Mouse (Mus musculus) limb, embryonic 14.5 days (tissue): ENCODE data around the gene Gm21981. TPM values are rescaled to one million over a fixed set of nuclear protein-coding genes. Genes with fewer than 3 reads are reported as not detected.

Experiments
- ATAC-seq: fragments of 200-750 bp; cut with Nextera tagmentation; 2 replicates; pipeline ENCODE4 v1.8.0; 2017; ENCODE audit warnings: low read depth, moderate number of reproducible peaks, moderate TSS enrichment; ENCODE audit not compliant: low FRiP score
- DNase-seq: peaks from one replicate; pipeline ENCODE4 v3.0.0-alpha.2; 2015; ENCODE audit warnings: low spot score
- H3K27ac ChIP-seq: fragments of 300-500 bp; sonication (generic); replicated peaks from 2 replicates; pipeline ENCODE4 v1.5.1; 2014; ENCODE audit warnings: low read depth, mild to moderate bottlenecking, low read length, moderate library complexity, mixed read lengths
- H3K27me3 ChIP-seq: fragments of 300-500 bp; sonication (generic); 2 replicates; pipeline ENCODE4 v1.6.1; 2014; ENCODE audit warnings: low read length, mixed read lengths; ENCODE audit not compliant: control insufficient read depth, insufficient read depth
- H3K36me3 ChIP-seq: fragments of 300-500 bp; sonication (generic); 2 replicates; pipeline ENCODE4 v1.6.1; 2014; ENCODE audit warnings: mild to moderate bottlenecking, low read length, moderate library complexity, mixed read lengths; ENCODE audit not compliant: control insufficient read depth, insufficient read depth
- H3K4me1 ChIP-seq: fragments of 300-500 bp; sonication (generic); 2 replicates; pipeline ENCODE4 v1.6.1; 2014; ENCODE audit warnings: antibody characterized with exemption, low read length, mixed read lengths; ENCODE audit not compliant: control insufficient read depth, insufficient read depth
- H3K4me2 ChIP-seq: fragments of 300-500 bp; sonication (generic); replicated peaks from 2 replicates; pipeline ENCODE4 v1.6.1; 2014; ENCODE audit warnings: low read depth, mild to moderate bottlenecking, low read length, moderate library complexity; ENCODE audit not compliant: severe bottlenecking
- H3K4me3 ChIP-seq: fragments of 300-500 bp; sonication (generic); replicated peaks from 2 replicates; pipeline ENCODE4 v1.5.1; 2014; ENCODE audit warnings: low read length
- H3K9ac ChIP-seq: fragments of 300-500 bp; sonication (generic); 2 replicates; pipeline ENCODE4 v1.6.1; 2014; ENCODE audit warnings: mild to moderate bottlenecking, low read depth, low read length, moderate library complexity; ENCODE audit not compliant: severe bottlenecking
- H3K9me3 ChIP-seq: fragments of 300-500 bp; sonication (generic); 2 replicates; pipeline ENCODE4 v1.6.1; 2016; ENCODE audit warnings: low read length; ENCODE audit not compliant: control insufficient read depth
- POLR2A ChIP-seq: fragments of 200-500 bp; IDR thresholded peaks from 2 replicates; pipeline ENCODE4 v1.8.0; 2012; ENCODE audit warnings: inconsistent platforms, mild to moderate bottlenecking, moderate library complexity, borderline replicate concordance; ENCODE audit not compliant: insufficient read depth, insufficient read length; ENCODE audit errors: extremely low read depth
- WGBS: fragments of 180-500 bp; shearing (Covaris S2); extraction: QIAGEN DNeasy Blood & Tissue Kit; methylation state at CpG from one replicate; pipeline ENCODE4 v1.1.7; 2014; 5-methylcytosine and 5-hydroxymethylcytosine counted together
- polyA plus RNA-seq, 2 experiments: library from polyadenylated mRNA; depleted of rRNA in 1 of 2; stranded (reverse) in 1 of 2; unstranded in 1 of 2; fragments of >200 nt; fragmentation: Nextera tagmentation in 1 of 2; extraction: Ambion mirVana in 1 of 2; gene quantifications; 2 replicates each; pipeline versions ENCODE4 v1.2.1 to v1.2.3; 2012 to 2014

Gene Gm21981
- polyA plus RNA-seq, 2 experiments = 1.7 to 3.0 TPM

GRCm38 (mm10) chr17:47687409-47688343, 6.6 kb downstream of the Gm21981 start:
- under 1% methylated on average over 62 of the region's 70 CpGs for whole genome bisulfite sequencing
- H3K4me3 ChIP-seq = peak overlapping the region; percentile 78
- peak overlapping the region; percentile 75 for H3K9ac ChIP-seq
- TF ChIP-seq POLR2A = peak; percentile 55; the same call in 1 of the 2 replicates
- H3K4me1 ChIP-seq = peaks cover 11% of the 10 kb centered on the region
- peak overlapping the region; percentile 67 for H3K27ac ChIP-seq
- peak overlapping the region; percentile 97 for H3K4me2 ChIP-seq
- H3K9me3 ChIP-seq = no peaks in the 10 kb centered on the region
- ATAC-seq = peak; percentile 91
- peaks cover 33% of the 10 kb centered on the region for H3K36me3 ChIP-seq
- DNase-seq = peak; percentile 97
- no peaks in the 10 kb centered on the region for H3K27me3 ChIP-seq

GRCm38 (mm10) chr17:47682836-47683235, 11.4 kb downstream of the Gm21981 start:
- ATAC-seq (no peak), DNase-seq (no peak)
- TF ChIP-seq POLR2A = no peak
- Histone ChIP-seq H3K4me2 (no peak overlapping the region), H3K4me1 (peaks cover 7% of the 10 kb centered on the region), H3K36me3 (peaks cover 77% of the 10 kb centered on the region), H3K27me3 (no peaks in the 10 kb centered on the region), H3K4me3 (no peak overlapping the region), H3K9ac (no peak overlapping the region), H3K27ac (no peak overlapping the region), H3K9me3 (no peaks in the 10 kb centered on the region)
- WGBS = 70% methylated on average over 4 of the region's 4 CpGs

GRCm38 (mm10) chr17:47678702-47679101, 15.6 kb downstream of the Gm21981 start:
- Histone ChIP-seq H3K4me1 (no peaks in the 10 kb centered on the region), H3K36me3 (peaks cover 69% of the 10 kb centered on the region), H3K4me2 (no peak overlapping the region), H3K9me3 (no peaks in the 10 kb centered on the region), H3K4me3 (no peak overlapping the region), H3K27ac (no peak overlapping the region), H3K27me3 (no peaks in the 10 kb centered on the region), H3K9ac (no peak overlapping the region)
- no peak for ATAC-seq
- no peak for TF ChIP-seq POLR2A
- 90% methylated on average over 5 of the region's 5 CpGs for WGBS
- no peak for DNase-seq

- TF ChIP-seq POLR2A = no peak
- Histone ChIP-seq H3K36me3 (peaks cover 70% of the 10 kb centered on the region), H3K27me3 (no peaks in the 10 kb centered on the region; the same call in 1 of the 2 replicates), H3K4me2 (no peak overlapping the region), H3K4me3 (no peak overlapping the region), H3K9ac (no peak overlapping the region), H3K27ac (no peak overlapping the region), H3K4me1 (no peaks in the 10 kb centered on the region), H3K9me3 (no peaks in the 10 kb centered on the region)
- DNase-seq (no peak), ATAC-seq (no peak)
- WGBS = 86% methylated on average over 5 of the region's 5 CpGs
These were observed 16.0 kb downstream of the Gm21981 start for GRCm38 (mm10) chr17:47678238-47678637.

- Histone ChIP-seq H3K4me3 (no peak overlapping the region), H3K27ac (no peak overlapping the region), H3K36me3 (peaks cover 59% of the 10 kb centered on the region), H3K4me2 (no peak overlapping the region), H3K9ac (no peak overlapping the region), H3K9me3 (no peaks in the 10 kb centered on the region), H3K4me1 (peaks cover 5% of the 10 kb centered on the region), H3K27me3 (peaks cover 5% of the 10 kb centered on the region; the same call in 1 of the 2 replicates)
- TF ChIP-seq POLR2A = no peak
- WGBS = 19% methylated on average over 9 of the region's 9 CpGs
- ATAC-seq = no peak
- DNase-seq = peak; percentile 80
These were observed 17.7 kb downstream of the Gm21981 start for GRCm38 (mm10) chr17:47676581-47676980.
